Mouse (Mus musculus): ENCODE measurements around the gene Tmco3. TPM values are rescaled to one million over a fixed set of nuclear protein-coding genes. Genes with fewer than 3 reads are reported as not detected.
A peak's percentile ranks its signal among the peaks of the same experiment; 100 is the strongest.

Gene Tmco3
- polyA plus RNA-seq, 1 experiment = 28.2 TPM

DNA sequence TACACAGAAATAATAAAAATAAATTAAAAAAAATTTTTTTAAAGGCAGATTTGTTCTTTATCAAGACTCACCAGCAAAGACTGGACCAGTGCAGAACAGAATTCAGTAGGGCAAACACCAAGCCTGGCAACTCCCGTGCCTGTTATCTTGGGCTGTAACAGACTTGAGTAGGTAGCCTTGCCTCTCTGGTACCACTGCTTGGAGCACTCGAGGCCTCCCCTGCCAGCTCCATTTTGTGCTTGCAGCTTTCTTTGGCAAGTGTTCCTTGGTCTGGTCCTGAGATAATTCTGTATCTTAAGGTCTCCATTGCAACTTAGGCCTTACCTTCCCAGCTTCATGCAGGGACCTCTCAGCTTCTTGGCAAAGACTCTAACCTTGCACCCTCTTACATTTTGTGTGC is 54.4 kb downstream of the Tmco3 start:
- Histone ChIP-seq H3K79me2 (ENCODE audit: control insufficient read depth, insufficient read depth) (peaks cover 66% of the 10 kb centered on the region), H3ac (ENCODE audit: control insufficient read depth, insufficient read length) (no peak overlapping the region), H3K4me3 (no peak overlapping the region), H3K4me2 (ENCODE audit: low read depth) (no peak overlapping the region), H3K27me3 (ENCODE audit: control insufficient read depth, insufficient read depth, insufficient read length) (no peaks in the 10 kb centered on the region), H3K36me3 (ENCODE audit: control insufficient read depth, insufficient read depth) (peaks cover 12% of the 10 kb centered on the region)
- TF ChIP-seq REST (IDR thresholded peaks at IDR 0.05; ENCODE audit: insufficient read depth, insufficient read length) (no peak), POLR2AphosphoS2 (IDR thresholded peaks at IDR 0.05; ENCODE audit: insufficient read length, low read depth) (no peak), CEBPB (IDR thresholded peaks at IDR 0.05; ENCODE audit: insufficient read depth, poor library complexity, severe bottlenecking) (no peak), E2F4 (IDR thresholded peaks at IDR 0.05; ENCODE audit: insufficient read depth) (no peak), MYOG (IDR thresholded peaks at IDR 0.05; ENCODE audit: control insufficient read depth in 1 of 3, insufficient read depth in 1 of 3, insufficient read length in 2 of 3, low read depth in 2 of 3) (no peak), USF1 (IDR thresholded peaks at IDR 0.05; ENCODE audit: low read depth) (no peak), SRF (IDR thresholded peaks at IDR 0.05; ENCODE audit: control insufficient read depth, insufficient read length, low read depth) (no peak), POLR2A (IDR thresholded peaks at IDR 0.05; ENCODE audit: insufficient read length, low read depth) (no peak), TCF3 (IDR thresholded peaks at IDR 0.05; ENCODE audit: insufficient read length, low read depth) (no peak), MYOD1 (IDR thresholded peaks at IDR 0.05; ENCODE audit: control insufficient read depth in 1 of 3, insufficient read length in 2 of 3, low read depth in 2 of 3) (no peak), TCF12 (IDR thresholded peaks at IDR 0.05; ENCODE audit: insufficient read depth, poor library complexity, severe bottlenecking) (no peak), MAX (IDR thresholded peaks at IDR 0.05; ENCODE audit: low read depth) (no peak)

DNA sequence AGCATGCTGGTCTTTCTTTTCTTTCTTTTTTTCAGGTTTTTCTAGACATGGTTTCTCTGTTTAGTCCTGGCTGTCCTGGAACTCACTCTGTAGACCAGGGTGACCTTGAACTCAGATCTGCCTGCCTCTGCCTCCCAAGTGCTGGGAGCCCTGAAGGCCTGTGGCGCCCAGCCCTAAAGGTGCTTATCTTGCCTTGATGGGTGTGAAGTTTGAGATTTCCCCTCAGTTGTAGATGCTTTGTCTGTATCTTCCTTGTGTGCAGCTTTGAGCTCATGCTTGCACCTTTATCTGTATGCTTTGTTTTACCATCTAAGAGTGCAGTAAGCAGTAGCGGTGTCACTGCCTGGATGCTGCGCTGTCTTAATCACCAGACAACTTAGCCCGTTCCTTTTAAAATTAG is 55.1 kb downstream of the Tmco3 start:
- Histone ChIP-seq H3ac (ENCODE audit: control insufficient read depth, insufficient read length) (no peak overlapping the region), H3K36me3 (ENCODE audit: control insufficient read depth, insufficient read depth) (peaks cover 12% of the 10 kb centered on the region), H3K4me3 (no peak overlapping the region), H3K27me3 (ENCODE audit: control insufficient read depth, insufficient read depth, insufficient read length) (no peaks in the 10 kb centered on the region), H3K4me2 (ENCODE audit: low read depth) (no peak overlapping the region), H3K79me2 (ENCODE audit: control insufficient read depth, insufficient read depth) (peaks cover 74% of the 10 kb centered on the region)
- TF ChIP-seq POLR2A (IDR thresholded peaks at IDR 0.05; ENCODE audit: insufficient read length, low read depth) = no peak
- no peak for TF ChIP-seq POLR2AphosphoS2 (IDR thresholded peaks at IDR 0.05; ENCODE audit: insufficient read length, low read depth)
- no peak for TF ChIP-seq USF1 (IDR thresholded peaks at IDR 0.05; ENCODE audit: low read depth)
- TF ChIP-seq E2F4 (IDR thresholded peaks at IDR 0.05; ENCODE audit: insufficient read depth) = no peak
- no peak for TF ChIP-seq CEBPB (IDR thresholded peaks at IDR 0.05; ENCODE audit: insufficient read depth, poor library complexity, severe bottlenecking)
- TF ChIP-seq MYOG (IDR thresholded peaks at IDR 0.05; ENCODE audit: control insufficient read depth in 1 of 3, insufficient read depth in 1 of 3, insufficient read length in 2 of 3, low read depth in 2 of 3) = no peak
- no peak for TF ChIP-seq MYOD1 (IDR thresholded peaks at IDR 0.05; ENCODE audit: control insufficient read depth in 1 of 3, insufficient read length in 2 of 3, low read depth in 2 of 3)
- TF ChIP-seq TCF12 (IDR thresholded peaks at IDR 0.05; ENCODE audit: insufficient read depth, poor library complexity, severe bottlenecking) = no peak
- TF ChIP-seq TCF3 (IDR thresholded peaks at IDR 0.05; ENCODE audit: insufficient read length, low read depth) = no peak
- TF ChIP-seq SRF (IDR thresholded peaks at IDR 0.05; ENCODE audit: control insufficient read depth, insufficient read length, low read depth) = no peak
- TF ChIP-seq MAX (IDR thresholded peaks at IDR 0.05; ENCODE audit: low read depth) = no peak
- TF ChIP-seq REST (IDR thresholded peaks at IDR 0.05; ENCODE audit: insufficient read depth, insufficient read length) = no peak

GRCm38 (mm10) chr8:13350052-13350451 is 62.1 kb downstream of the Tmco3 start:
- Histone ChIP-seq H3K27me3 (ENCODE audit: control insufficient read depth, insufficient read depth, insufficient read length) (no peaks in the 10 kb centered on the region), H3K79me2 (ENCODE audit: control insufficient read depth, insufficient read depth) (peaks cover 73% of the 10 kb centered on the region), H3ac (ENCODE audit: control insufficient read depth, insufficient read length) (no peak overlapping the region), H3K4me3 (no peak overlapping the region), H3K36me3 (ENCODE audit: control insufficient read depth, insufficient read depth) (peaks cover 13% of the 10 kb centered on the region), H3K4me2 (ENCODE audit: low read depth) (no peak overlapping the region)
- no peak for TF ChIP-seq CEBPB (IDR thresholded peaks at IDR 0.05; ENCODE audit: insufficient read depth, poor library complexity, severe bottlenecking)

- no peaks in the 10 kb centered on the region for H3K27me3 ChIP-seq (ENCODE audit: control insufficient read depth, insufficient read depth, insufficient read length)
- H3K36me3 ChIP-seq (ENCODE audit: control insufficient read depth, insufficient read depth) = peaks cover 14% of the 10 kb centered on the region
- peaks cover 72% of the 10 kb centered on the region for H3K79me2 ChIP-seq (ENCODE audit: control insufficient read depth, insufficient read depth)
- H3K4me2 ChIP-seq (ENCODE audit: low read depth) = no peak overlapping the region
- TF ChIP-seq TCF3 (IDR thresholded peaks at IDR 0.05; ENCODE audit: insufficient read length, low read depth) (peak; percentile 70), TCF12 (IDR thresholded peaks at IDR 0.05; ENCODE audit: insufficient read depth, poor library complexity, severe bottlenecking) (no peak), MYOG (IDR thresholded peaks at IDR 0.05; ENCODE audit: control insufficient read depth in 1 of 3, insufficient read depth in 1 of 3, insufficient read length in 2 of 3, low read depth in 2 of 3) (peak; percentile 34 to 95 (median 94)), MYOD1 (IDR thresholded peaks at IDR 0.05; ENCODE audit: control insufficient read depth in 1 of 3, insufficient read length in 2 of 3, low read depth in 2 of 3) (peak in 2 of 3 experiments; percentile 84 to 85)
- H3ac ChIP-seq (ENCODE audit: control insufficient read depth, insufficient read length) = no peak overlapping the region
- H3K4me3 ChIP-seq = no peak overlapping the region
Observed at GRCm38 (mm10) chr8:13351593-13351992, 63.6 kb downstream of the Tmco3 start.

- Histone ChIP-seq H3K27me3 (ENCODE audit: control insufficient read depth, insufficient read depth, insufficient read length) (no peaks in the 10 kb centered on the region), H3ac (ENCODE audit: control insufficient read depth, insufficient read length) (no peak overlapping the region), H3K4me2 (ENCODE audit: low read depth) (no peak overlapping the region), H3K36me3 (ENCODE audit: control insufficient read depth, insufficient read depth) (peaks cover 19% of the 10 kb centered on the region), H3K4me3 (no peak overlapping the region), H3K79me2 (ENCODE audit: control insufficient read depth, insufficient read depth) (peaks cover 72% of the 10 kb centered on the region)
- TF ChIP-seq E2F4 (IDR thresholded peaks at IDR 0.05; ENCODE audit: insufficient read depth) = no peak
- no peak for TF ChIP-seq MYOG (IDR thresholded peaks at IDR 0.05; ENCODE audit: control insufficient read depth in 1 of 3, insufficient read depth in 1 of 3, insufficient read length in 2 of 3, low read depth in 2 of 3)
- TF ChIP-seq POLR2AphosphoS2 (IDR thresholded peaks at IDR 0.05; ENCODE audit: insufficient read length, low read depth) = no peak
Observed at GRCm38 (mm10) chr8:13352601-13353000, 64.6 kb downstream of the Tmco3 start.
